Mouse (Mus musculus): ENCODE results near the gene Adamts20.

GRCm38 (mm10) chr15:94263866-94264496 lies 201.2 kb downstream of the Adamts20 start:
- TF ChIP-seq POLR2A (IDR thresholded peaks at IDR 0.05; ENCODE audit: borderline replicate concordance, extremely low read depth, low read depth, low read length) (no peak), CTCF (IDR thresholded peaks at IDR 0.05; ENCODE audit: insufficient read depth, low read length) (no peak)

Measured in lung, adult 2 months (tissue).